Mouse (Mus musculus): ENCODE data around the gene Pgpep1l.
"Not testable (repeated sequence)": the region's sequence is repeated elsewhere in the genome, so short reads cannot be mapped to it uniquely, and the experiment has no call there.

GRCm38 (mm10) chr7:68288000-68288399 is 24.0 kb upstream of the Pgpep1l start:
- not testable (repeated sequence) for TF ChIP-seq POLR2A (IDR thresholded peaks at IDR 0.05; ENCODE audit: borderline replicate concordance, low read depth, low read length); CTCF (IDR thresholded peaks at IDR 0.05; ENCODE audit: low read depth, low read length)

Data from bone marrow macrophage, adult 2 months (primary cell).